Mouse (Mus musculus): ENCODE measurements at regions not wholly inside any gene's neighbourhood (a gene's known extent, or its start where the extent isn't known, plus 50 kb on each side); places are given as distances from the start of the nearest gene placed in this dataset.

DNA sequence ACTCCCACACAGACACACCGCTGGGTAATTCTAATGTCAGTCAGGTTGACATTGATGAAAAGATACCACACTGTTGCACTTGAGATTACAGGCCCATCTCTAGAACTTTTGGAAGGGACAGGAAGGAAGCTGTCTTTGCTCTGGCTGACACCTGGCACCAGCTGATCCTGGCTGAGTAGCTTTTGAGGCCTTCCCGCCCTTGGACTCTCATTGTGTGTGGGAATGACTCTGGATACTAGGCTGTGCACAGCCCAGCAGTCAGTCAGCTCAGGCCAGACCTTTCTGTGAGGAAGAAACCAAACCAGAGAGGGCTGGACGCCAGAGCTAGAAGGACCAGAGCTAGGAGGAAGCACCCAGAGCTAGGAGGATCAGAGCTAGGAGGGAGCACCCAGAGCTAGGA, 149.0 kb upstream of the 1600014C23Rik start:
- TF ChIP-seq CEBPB (IDR thresholded peaks at IDR 0.05; ENCODE audit: low read depth) (no peak), CTCF (IDR thresholded peaks at IDR 0.05; ENCODE audit: control insufficient read depth, insufficient read depth, insufficient read length) (no peak), MYOD1 (IDR thresholded peaks at IDR 0.05; ENCODE audit: control insufficient read depth, insufficient read length, low read depth) (no peak), FOSL1 (IDR thresholded peaks at IDR 0.05; ENCODE audit: insufficient read depth, low read length, poor library complexity, severe bottlenecking) (no peak), MYOG (IDR thresholded peaks at IDR 0.05; ENCODE audit: control insufficient read depth, extremely low read depth, insufficient read length) (no peak), MAX (IDR thresholded peaks at IDR 0.05) (no peak)
